In the genomic region with DNA sequence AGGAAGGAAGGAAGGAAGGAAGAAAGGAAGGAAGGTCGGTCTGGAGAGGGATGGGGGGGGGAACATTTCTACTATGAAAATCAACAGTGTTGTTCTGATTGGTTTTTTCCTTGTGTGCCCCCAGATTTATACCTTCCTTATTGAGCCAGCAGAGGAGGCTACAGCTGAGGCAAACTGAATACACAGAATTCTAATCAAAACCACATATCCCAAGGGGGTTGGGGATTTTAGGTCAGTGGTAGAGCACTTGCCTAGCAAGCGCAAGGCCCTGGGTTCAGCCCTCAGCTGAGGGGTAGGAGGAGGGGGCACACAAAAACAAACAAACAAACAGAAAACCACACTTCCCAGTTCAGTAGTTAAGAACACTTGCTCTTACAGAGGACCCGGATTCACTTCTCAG, we compare ENCODE assay signal across 20 mouse cellular contexts. TPM values are rescaled to one million over a fixed set of nuclear protein-coding genes. Genes with fewer than 3 reads are reported as not detected.
DNase-seq lines count a peak whose midpoint lies in the region; ATAC-seq lines count a peak whose summit lies in the region.
"Had no signal": no experiment of that assay in that cellular context is flagged by ENCODE, and none has a peak within 500 bp of the region (broad histone marks: within the 10 kb centered on the region; RNA-seq: fewer than 3 reads in every experiment).

No protein-coding gene starts in this region.

- H3K36me3 ChIP-seq in heart, embryonic 15.5 days = no peaks in the 10 kb centered on the region
- 0 out of 2 replicates have a peak, but pooled peaks cover 7% of the 10 kb centered on the region for H3K36me3 ChIP-seq in liver, embryonic 15.5 days (replicated peaks)
- H3K36me3 ChIP-seq in macrophage (ENCODE audit: inconsistent target) = no peaks in the 10 kb centered on the region
- H3K36me3 ChIP-seq: forebrain, embryonic 15.5 days; G1E; midbrain, embryonic 12.5 days had no signal

- H3K27me3 ChIP-seq in heart, embryonic 15.5 days = no peaks in the 10 kb centered on the region
- H3K27me3 ChIP-seq in liver, embryonic 15.5 days = no peaks in the 10 kb centered on the region
- H3K27me3 ChIP-seq: forebrain, embryonic 15.5 days; limb, embryonic 12.5 days; midbrain, embryonic 12.5 days had no signal

- no peak overlapping the region for H3K4me2 ChIP-seq in heart, embryonic 15.5 days
- no peak overlapping the region for H3K4me2 ChIP-seq in liver, embryonic 15.5 days
- H3K4me2 ChIP-seq: forebrain, embryonic 15.5 days; limb, embryonic 12.5 days; midbrain, embryonic 12.5 days had no signal

- H3K27ac ChIP-seq in heart, embryonic 15.5 days = peak overlapping the region; percentile 53; the same call in 1 of the 2 replicates
- H3K27ac ChIP-seq in liver, embryonic 15.5 days (replicated peaks) = peak overlapping the region; percentile 51
- peak overlapping the region; percentile 78 for H3K27ac ChIP-seq in macrophage
- H3K27ac ChIP-seq: forebrain, embryonic 15.5 days; left cerebral cortex, adult 2 months; limb, embryonic 12.5 days; midbrain, embryonic 12.5 days had no signal

- H3K9ac ChIP-seq in heart, embryonic 15.5 days = no peak overlapping the region
- no peak overlapping the region for H3K9ac ChIP-seq in liver, embryonic 15.5 days
- H3K9ac ChIP-seq: forebrain, embryonic 15.5 days; limb, embryonic 12.5 days; midbrain, embryonic 12.5 days had no signal

- ATAC-seq in heart, embryonic 15.5 days (replicated peaks; ENCODE audit: insufficient number of reproducible peaks, insufficient read depth, low FRiP score, low read depth) = no peak
- ATAC-seq in liver, embryonic 15.5 days (ENCODE audit: insufficient read depth) = no peak
- ATAC-seq: forebrain, embryonic 15.5 days; hindbrain, embryonic 16.5 days had no signal

- H3K79me2 ChIP-seq in macrophage (ENCODE audit: inconsistent target) = peaks cover 89% of the 10 kb centered on the region

- 82% methylated on average over 3 of the region's 3 CpGs for WGBS in heart, embryonic 15.5 days
- 51% methylated on average over 3 of the region's 3 CpGs for WGBS in liver, embryonic 15.5 days (ENCODE audit: insufficient replicate concordance)
- WGBS in macrophage (ENCODE audit: missing documents) = 46% methylated on average over 3 of the region's 3 CpGs

- H3K4me3 ChIP-seq in heart, embryonic 15.5 days = no peak overlapping the region
- H3K4me3 ChIP-seq in liver, embryonic 15.5 days (replicated peaks) = no peak overlapping the region
- no peak overlapping the region; the same call in 1 of the 2 replicates for H3K4me3 ChIP-seq in macrophage (ENCODE audit: inconsistent target)
- H3K4me3 ChIP-seq: erythroblast, embryonic 14.5 days; forebrain, embryonic 15.5 days; left cerebral cortex, adult 2 months; limb, embryonic 12.5 days; midbrain, embryonic 12.5 days had no signal

- DNase-seq in heart, postnatal 4 days = no peak
- DNase-seq in liver (no peak), A20 (ENCODE audit: low read depth, low spot score) (peak; percentile 70)
- no peak for DNase-seq in cerebellum, postnatal 10 days
- no peak for DNase-seq in right cerebral cortex, postnatal 25 days
- DNase-seq: adrenal gland, adult 2 months; cerebellum, adult 9-10 months; kidney, adult 8-10 months; lung, postnatal 10 days; thymus, postnatal 14 days had no signal

- peaks cover 18% of the 10 kb centered on the region for H3K4me1 ChIP-seq in heart, embryonic 15.5 days (replicated peaks)
- peaks cover 58% of the 10 kb centered on the region for H3K4me1 ChIP-seq in liver, embryonic 15.5 days (replicated peaks)
- H3K4me1 ChIP-seq: forebrain, embryonic 15.5 days; midbrain, embryonic 12.5 days had no signal

- H3K9me3 ChIP-seq in heart, embryonic 15.5 days (replicated peaks) = no peaks in the 10 kb centered on the region
- H3K9me3 ChIP-seq in liver, embryonic 15.5 days (replicated peaks) = no peaks in the 10 kb centered on the region
- H3K9me3 ChIP-seq: forebrain, embryonic 15.5 days; G1E; midbrain, embryonic 12.5 days had no signal

RNA-seq across cellular contexts. Expression of a gene that starts 8.8 kb away (rescaled TPM):
- 10.9 and 12.6 TPM in 2 replicates for polyA plus RNA-seq in heart, embryonic 15.5 days (2015; fragmentation: Nextera tagmentation; extraction: Ambion mirVana)
- total RNA-seq in heart, postnatal 4 days (2021) = 10 to 100 TPM; 18.7 to 26.3 TPM
- polyA plus RNA-seq in liver, embryonic 15.5 days (2015; fragmentation: Nextera tagmentation; extraction: Ambion mirVana) = 4.4 and 4.5 TPM in 2 replicates
- total RNA-seq in macrophage (2018; cell fraction: chromatin; rRNA removed) = 100 to 1,000 TPM in 2 of 26 experiments, 10 to 100 TPM in 24; 24.6 to 189 (median 55.7) TPM
- 10 to 100 TPM; 11.5 to 21.4 (median 16.2) TPM for total RNA-seq in macrophage (2018; cell fraction: cytosol; rRNA removed)
- total RNA-seq in macrophage (2018; cell fraction: nucleus; rRNA removed) = 100 to 1,000 TPM in 1 of 26 experiments, 10 to 100 TPM in 25; 21.1 to 118 (median 40.9) TPM
- 10.1 to 12.0 TPM (median 11.9 TPM) in 3 replicates for polyA plus RNA-seq in macrophage (2018)
- polyA plus RNA-seq: G1E had no signal
